Mouse (Mus musculus) left cerebral cortex, adult 2 months (tissue): ENCODE measurements around the gene Ubash3b. TPM values are rescaled to one million over a fixed set of nuclear protein-coding genes. Genes with fewer than 3 reads are reported as not detected.

Experiments
- DNase-seq, 2 experiments: peaks; one replicate each; pipeline ENCODE4 v3.0.0; 2021 to 2022; ENCODE audit warnings: low spot score in 2 of 2, mixed read lengths in 1 of 2; ENCODE audit errors: extremely low spot score in 1 of 2
- H3K27ac ChIP-seq: fragments of 200-600 bp; 2 replicates; pipeline ENCODE4 v1.8.1; 2022
- H3K4me3 ChIP-seq: fragments of 200-600 bp; 2 replicates; pipeline ENCODE4 v1.8.1; 2022
- CTCF ChIP-seq: fragments of 200-600 bp; IDR thresholded peaks from 2 replicates; pipeline ENCODE4 v1.8.1; 2022; ENCODE audit warnings: antibody characterized with exemption, mild to moderate bottlenecking, moderate library complexity
- intact Hi-C: fragments of 180-260 bp; cut with DNase I; formaldehyde crosslinking; loops from one replicate; pipeline ENCODE4 v1.15.1; 2025
- total RNA-seq, 2 experiments: library from RNA; stranded (reverse); gene quantifications; 2 replicates each; pipeline ENCODE4 v1.2.3; 2021

Ubash3b gene
- total RNA-seq, 2 experiments from 2014 or later = 23.5 to 26.7 TPM

- intact Hi-C loops = no loop called here
- DNase-seq = no peak
Measured at GRCm38 (mm10) chr9:41058765-41059535, 102.5 kb downstream of the Ubash3b start.

GRCm38 (mm10) chr9:41054166-41054565 lies 107.3 kb downstream of the Ubash3b start:
- intact Hi-C loops = loop anchor here (1.0 to 5.0 kb wide), 3 partner anchors 40 to 103 kb away; no protein-coding TSS in a partner anchor
- Histone ChIP-seq H3K4me3 (no peak overlapping the region), H3K27ac (peak overlapping the region; percentile 78)
- peak; percentile 79 to 84 for DNase-seq
- no peak for TF ChIP-seq CTCF

More at GRCm38 (mm10) chr9:41058765-41059535, 102.5 kb downstream of the Ubash3b start:
- TF ChIP-seq CTCF = no peak
- no peak overlapping the region for H3K4me3 ChIP-seq
- H3K27ac ChIP-seq = no peak overlapping the region

GRCm38 (mm10) chr9:41053478-41053877 lies 108.0 kb downstream of the Ubash3b start:
- H3K4me3 ChIP-seq = no peak overlapping the region
- intact Hi-C loops = loop anchor here (5.0 kb wide), 2 partner anchors 54 to 104 kb away; no protein-coding TSS in a partner anchor
- H3K27ac ChIP-seq = peak overlapping the region; percentile 78

GRCm38 (mm10) chr9:41051080-41051932 lies 110.2 kb downstream of the Ubash3b start:
- TF ChIP-seq CTCF = no peak
- intact Hi-C loops = loop anchor here (5.0 kb wide), 2 partner anchors 56 to 106 kb away; no protein-coding TSS in a partner anchor
- no peak for DNase-seq
- H3K4me3 ChIP-seq = no peak overlapping the region
- peak overlapping the region; percentile 61 for H3K27ac ChIP-seq

More at GRCm38 (mm10) chr9:41053478-41053877, 108.0 kb downstream of the Ubash3b start:
- DNase-seq = no peak
- TF ChIP-seq CTCF = no peak

GRCm38 (mm10) chr9:41050331-41051079 lies 111.0 kb downstream of the Ubash3b start:
- TF ChIP-seq CTCF = no peak
- DNase-seq = peak in 1 of 2 experiments; percentile 37
- intact Hi-C loops = loop anchor here (5.0 kb wide), 2 partner anchors 57 to 107 kb away; no protein-coding TSS in a partner anchor
- Histone ChIP-seq H3K27ac (peak overlapping the region; percentile 61), H3K4me3 (no peak overlapping the region)

- no peak for DNase-seq
- TF ChIP-seq CTCF = no peak
- Histone ChIP-seq H3K27ac (peak overlapping the region; percentile 3; the same call in 1 of the 2 replicates), H3K4me3 (no peak overlapping the region)
- intact Hi-C loops = no loop called here
Measured at GRCm38 (mm10) chr9:41049282-41049681, 112.2 kb downstream of the Ubash3b start.

GRCm38 (mm10) chr9:41048820-41049219 lies 112.7 kb downstream of the Ubash3b start:
- Histone ChIP-seq H3K27ac (no peak overlapping the region), H3K4me3 (no peak overlapping the region)
- TF ChIP-seq CTCF = no peak
- peak in 1 of 2 experiments; percentile 36 for DNase-seq
- intact Hi-C loops = no loop called here

- H3K27ac ChIP-seq = no peak overlapping the region
- no peak overlapping the region for H3K4me3 ChIP-seq
- DNase-seq = no peak
- intact Hi-C loops = no loop called here
- TF ChIP-seq CTCF = no peak
Measured at GRCm38 (mm10) chr9:41048216-41048615, 113.3 kb downstream of the Ubash3b start.

- no peak for DNase-seq
- Histone ChIP-seq H3K4me3 (no peak overlapping the region), H3K27ac (no peak overlapping the region)
- intact Hi-C loops = no loop called here
- TF ChIP-seq CTCF = no peak
Measured at GRCm38 (mm10) chr9:41047654-41048053, 113.8 kb downstream of the Ubash3b start.

GRCm38 (mm10) chr9:41044626-41045025 lies 116.9 kb downstream of the Ubash3b start:
- intact Hi-C loops = loop anchor here (1.0 to 2.0 kb wide), 2 partner anchors 138 to 146 kb away; no protein-coding TSS in a partner anchor
- peak; percentile 96 for TF ChIP-seq CTCF
- no peak overlapping the region for H3K27ac ChIP-seq
- peak; percentile 86 to 88 for DNase-seq
- H3K4me3 ChIP-seq = no peak overlapping the region

GRCm38 (mm10) chr9:41043641-41044040 lies 117.9 kb downstream of the Ubash3b start:
- H3K4me3 ChIP-seq = no peak overlapping the region
- no peak for DNase-seq
- H3K27ac ChIP-seq = no peak overlapping the region
- TF ChIP-seq CTCF = no peak
- intact Hi-C loops = loop anchor here (1.0 to 2.0 kb wide), 2 partner anchors 139 to 147 kb away; no protein-coding TSS in a partner anchor
